Mouse (Mus musculus): ENCODE results near the gene Olfr1402.

Olfr1402 gene

DNA sequence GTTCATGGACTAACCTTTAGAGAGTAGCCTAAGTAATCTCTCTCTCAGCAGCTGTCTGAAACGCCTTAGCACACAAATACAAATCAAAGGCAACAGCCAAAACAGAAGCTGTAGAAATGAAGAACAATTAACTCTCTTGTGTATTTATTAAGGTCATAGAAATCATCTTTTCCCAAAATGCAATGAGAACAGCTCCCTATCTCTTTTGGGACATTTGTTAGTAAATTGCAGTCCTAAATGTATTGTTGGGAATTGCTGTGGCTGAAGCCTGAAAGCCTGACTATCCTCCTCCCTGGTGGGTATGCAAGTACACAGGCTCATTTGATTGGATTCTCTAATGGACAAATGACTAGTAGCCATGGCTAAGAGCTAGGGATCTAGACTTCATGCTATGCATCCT, at the start of gene Olfr1402:
Gene Olfr1402 (minus strand): TSS at position 101 of the 400 bp plus-strand sequence.
- DNase-seq (ENCODE audit: extremely low read depth, insufficient read length, low spot score) = no peak

GRCm38 (mm10) chr3:97455286-97455685, 33.5 kb upstream of the Olfr1402 start:
- peak; percentile 16 for DNase-seq (ENCODE audit: extremely low read depth, insufficient read length, low spot score)

DNA sequence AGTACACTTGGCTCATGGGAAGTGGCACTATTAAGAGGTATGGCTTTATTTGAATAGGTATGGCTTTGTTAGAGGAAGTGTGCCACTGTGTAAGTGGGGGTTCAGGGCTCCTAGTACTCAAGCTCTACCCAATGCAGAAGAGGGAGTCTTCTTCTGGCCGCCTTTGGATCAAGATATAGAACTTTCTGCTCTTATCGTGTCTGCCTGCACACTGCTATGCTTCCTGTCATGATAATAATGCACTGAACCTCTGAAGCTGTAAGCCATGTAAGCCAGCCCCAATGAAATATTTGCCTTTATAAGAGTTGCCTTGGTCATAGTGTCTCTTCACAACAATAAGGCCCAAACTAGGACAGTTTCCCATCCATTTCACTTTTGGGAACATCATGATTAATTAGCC, 16.8 kb upstream of the Olfr1402 start:
- DNase-seq (ENCODE audit: extremely low read depth, insufficient read length, low spot score) = no peak

GRCm38 (mm10) chr3:97394289-97394688, 27.5 kb downstream of the Olfr1402 start:
- DNase-seq (ENCODE audit: extremely low read depth, insufficient read length, low spot score) = peak; percentile 13

DNA sequence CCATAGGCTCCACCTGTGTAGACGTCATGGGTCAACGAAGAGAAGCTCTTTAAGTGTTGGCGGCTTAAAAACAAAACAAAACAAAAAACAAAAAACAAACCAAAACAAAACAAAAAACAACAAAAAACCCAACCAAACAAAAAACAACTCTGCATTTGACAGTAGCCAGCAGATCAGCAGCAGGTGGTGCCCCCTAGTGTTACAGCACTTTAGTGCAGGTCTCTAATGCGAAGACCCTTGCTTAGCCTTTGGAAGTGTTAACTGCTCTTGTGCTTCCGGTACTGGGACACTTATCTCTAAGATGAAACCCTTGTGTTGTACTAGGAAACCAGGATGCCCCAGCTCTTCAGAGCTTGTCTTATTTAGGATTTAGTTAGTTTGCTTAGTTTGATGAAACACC, 28.7 kb downstream of the Olfr1402 start:
- no peak for DNase-seq (ENCODE audit: extremely low read depth, insufficient read length, low spot score)

DNA sequence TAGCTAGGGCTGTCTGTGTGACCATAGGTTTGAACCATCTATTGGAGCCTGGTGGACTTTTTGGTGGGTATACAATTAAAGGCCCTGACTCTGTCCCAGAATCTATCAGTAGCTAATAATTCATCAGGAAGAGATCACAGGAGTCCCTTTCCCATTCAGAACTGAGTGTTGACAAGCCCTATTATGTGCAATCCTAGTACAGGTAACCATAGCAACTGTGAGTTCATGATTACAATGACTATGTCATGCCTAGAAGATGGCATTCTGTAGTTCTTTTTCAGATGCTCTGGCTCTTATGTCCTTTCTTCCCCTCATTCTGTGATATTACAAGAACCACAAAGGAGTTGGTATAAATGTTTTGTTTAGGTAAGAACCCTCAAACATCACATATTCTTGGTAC, 51.4 kb downstream of the Olfr1402 start:
- DNase-seq (ENCODE audit: extremely low read depth, insufficient read length, low spot score) = no peak

GRCm38 (mm10) chr3:97363418-97364098, 58.3 kb downstream of the Olfr1402 start:
- no peak for DNase-seq (ENCODE audit: extremely low read depth, insufficient read length, low spot score)

- DNase-seq (ENCODE audit: extremely low read depth, insufficient read length, low spot score) = no peak
Measured at GRCm38 (mm10) chr3:97358448-97358847, 63.4 kb downstream of the Olfr1402 start.

Measured in 3134 (cell line).